Mouse (Mus musculus) heart, postnatal 0 days (tissue): ENCODE measurements around the gene Hyou1.

Experiments used
- CTCF ChIP-seq: IDR thresholded peaks from 2 replicates; pipeline ENCODE4 v1.5.1; 2016; ENCODE audit warnings: antibody characterized with exemption, control low read depth, low read depth
- EP300 ChIP-seq: IDR thresholded peaks from 2 replicates; pipeline ENCODE4 v1.6.1; 2016; ENCODE audit warnings: antibody characterized with exemption, low read depth

- no peak for TF ChIP-seq CTCF
- no peak for TF ChIP-seq EP300
Observed at GRCm38 (mm10) chr9:44353142-44353541, 26.1 kb upstream of the Hyou1 start.
